Mouse (Mus musculus) liver, adult 2 months (tissue): Measurements from ENCODE around the gene Gm13306. TPM values are rescaled to one million over a fixed set of nuclear protein-coding genes. Genes with fewer than 3 reads are reported as not detected.
"Not testable (repeated sequence)": the region's sequence is repeated elsewhere in the genome, so short reads cannot be mapped to it uniquely, and the experiment has no call there.

Experiments
- DNase-seq: peaks from one replicate; pipeline ENCODE4 v3.0.0-alpha.2; 2011; ENCODE audit warnings: low read depth, low spot score; ENCODE audit errors: extremely low read depth
- H3K27ac ChIP-seq: fragments of 200-500 bp; replicated peaks from 2 replicates; pipeline ENCODE4 v1.5.1; 2012; ENCODE audit warnings: low read depth, mild to moderate bottlenecking, control low read depth, inconsistent platforms, low read length; ENCODE audit not compliant: insufficient read depth
- H3K27me3 ChIP-seq: fragments of 200-500 bp; 2 replicates; pipeline ENCODE4 v1.6.1; 2012; ENCODE audit warnings: mild to moderate bottlenecking, moderate library complexity, low read length, inconsistent platforms; ENCODE audit not compliant: control insufficient read depth, insufficient read depth
- H3K36me3 ChIP-seq: fragments of 200-500 bp; 2 replicates; pipeline ENCODE4 v1.6.1; 2012; ENCODE audit warnings: low read length, inconsistent platforms; ENCODE audit not compliant: control insufficient read depth, insufficient read depth
- H3K4me1 ChIP-seq: fragments of 200-500 bp; 2 replicates; pipeline ENCODE4 v1.6.1; 2011; ENCODE audit warnings: low read length; ENCODE audit not compliant: control insufficient read depth, insufficient read depth
- H3K4me3 ChIP-seq: fragments of 200-500 bp; 2 replicates; pipeline ENCODE4 v1.5.1; 2011; ENCODE audit warnings: low read depth, mild to moderate bottlenecking, control low read depth, low read length, moderate library complexity; ENCODE audit not compliant: insufficient read depth
- H3K79me2 ChIP-seq: fragments of 200-500 bp; 2 replicates; pipeline ENCODE4 v1.6.1; 2012; ENCODE audit warnings: inconsistent platforms, mild to moderate bottlenecking, low read length, moderate library complexity; ENCODE audit not compliant: control insufficient read depth, insufficient read depth
- H3K9ac ChIP-seq: fragments of 200-500 bp; 2 replicates; pipeline ENCODE4 v1.6.1; 2012; ENCODE audit warnings: low read depth, mild to moderate bottlenecking, control low read depth, inconsistent platforms, low read length
- WGBS: fragments of 180-500 bp; shearing (Covaris S2); methylation state at CpG from one replicate; pipeline ENCODE4 v1.1.7; 2018; 5-methylcytosine and 5-hydroxymethylcytosine counted together
- polyA plus RNA-seq: library from polyadenylated mRNA; depleted of rRNA; stranded (reverse); fragments of >200 nt; gene quantifications from 2 replicates; pipeline ENCODE4 v1.2.3, GENCODE M21; 2012; rRNA removed
- total RNA-seq: library from RNA; depleted of rRNA; stranded (reverse); fragments of >200 nt; gene quantifications from 2 replicates; pipeline ENCODE4 v1.2.3, GENCODE M21; 2014; rRNA removed

The Gm13306 gene
- not detected in 2 replicates for total RNA-seq
- not detected in 2 replicates for polyA plus RNA-seq

DNA sequence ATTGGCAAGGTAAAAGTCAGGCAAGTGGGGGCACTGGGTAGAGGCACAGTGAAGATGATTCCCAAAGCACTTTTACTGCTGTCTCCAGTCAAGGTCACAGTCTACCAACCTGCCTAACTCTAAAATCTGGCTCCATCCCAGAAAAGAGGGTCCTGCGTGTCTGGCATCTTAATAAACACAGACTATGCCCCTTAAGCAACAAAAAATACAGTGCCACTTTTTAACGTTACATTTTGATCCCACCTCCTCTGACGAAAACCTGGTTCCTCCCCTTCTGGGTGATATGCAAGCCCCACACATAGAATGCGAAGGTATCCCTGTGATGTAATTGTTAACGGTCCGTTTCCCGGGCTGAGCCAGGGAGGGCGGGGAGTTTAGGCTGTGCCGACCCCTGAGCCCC is at the start of gene Gm13306:
Gm13306 (plus strand) TSS at position 301 of the 400 bp plus-strand sequence.
- not testable (repeated sequence) for H3K9ac ChIP-seq, H3K27ac ChIP-seq, H3K79me2 ChIP-seq, H3K4me3 ChIP-seq, DNase-seq, H3K4me1 ChIP-seq, H3K27me3 ChIP-seq, H3K36me3 ChIP-seq
- no CpG with 5 or more reads among the region's 9 CpGs for WGBS

DNA sequence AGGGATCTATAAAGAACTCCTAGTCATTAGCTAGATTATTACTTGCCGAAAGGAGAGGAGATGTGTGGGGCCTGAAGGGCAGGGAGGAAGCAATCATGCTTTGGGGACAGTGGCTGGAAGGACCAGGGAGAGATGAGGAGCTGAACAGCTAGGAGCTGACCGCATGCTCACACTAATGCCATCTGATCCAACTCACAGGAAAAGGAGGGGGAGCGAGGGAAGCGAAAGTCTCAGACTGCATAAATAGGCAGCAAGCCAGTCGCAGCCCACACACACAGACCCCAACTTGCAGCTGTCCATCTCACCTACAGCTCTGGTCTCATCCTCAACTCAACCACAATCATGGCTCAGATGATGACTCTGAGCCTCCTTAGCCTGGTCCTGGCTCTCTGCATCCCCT is 38.7 kb upstream of the Gm13306 start, which contains the start of gene Gm13304:
Gm13304 (plus strand) TSS at position 301 of the 400 bp plus-strand sequence.
- not testable (repeated sequence) for DNase-seq, H3K36me3 ChIP-seq, H3K9ac ChIP-seq, H3K4me1 ChIP-seq, H3K27ac ChIP-seq, H3K27me3 ChIP-seq, H3K79me2 ChIP-seq, H3K4me3 ChIP-seq
- WGBS, result no CpG with 5 or more reads among the region's 5 CpGs

DNA sequence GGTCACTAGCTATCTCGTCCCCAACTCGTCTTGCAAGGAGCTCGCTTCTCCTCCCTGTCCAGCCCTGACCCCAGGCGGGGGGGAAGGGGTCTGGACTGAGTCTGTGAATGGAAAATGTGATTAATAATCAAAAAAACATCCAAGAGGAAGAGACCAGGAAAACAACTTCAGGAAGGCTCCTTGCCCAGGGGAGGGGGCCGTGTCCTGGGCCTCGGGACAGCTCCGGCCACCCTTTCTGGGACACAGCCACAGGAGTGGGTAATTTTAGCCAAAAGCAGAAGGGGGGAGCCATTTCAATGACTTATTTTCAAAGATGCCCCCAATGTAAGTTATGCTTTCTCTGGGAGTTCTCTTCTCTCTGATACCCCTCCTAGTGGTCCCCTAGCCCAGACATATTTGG is 15.3 kb downstream of the Gm13306 start, which contains the start of gene Gm13305:
Gm13305 (minus strand) TSS at position 101 of the 400 bp plus-strand sequence.
- H3K79me2 ChIP-seq, H3K27ac ChIP-seq, H3K36me3 ChIP-seq, H3K9ac ChIP-seq, H3K4me3 ChIP-seq, H3K27me3 ChIP-seq, DNase-seq, H3K4me1 ChIP-seq: not testable (repeated sequence)
- no CpG with 5 or more reads among the region's 7 CpGs for WGBS

DNA sequence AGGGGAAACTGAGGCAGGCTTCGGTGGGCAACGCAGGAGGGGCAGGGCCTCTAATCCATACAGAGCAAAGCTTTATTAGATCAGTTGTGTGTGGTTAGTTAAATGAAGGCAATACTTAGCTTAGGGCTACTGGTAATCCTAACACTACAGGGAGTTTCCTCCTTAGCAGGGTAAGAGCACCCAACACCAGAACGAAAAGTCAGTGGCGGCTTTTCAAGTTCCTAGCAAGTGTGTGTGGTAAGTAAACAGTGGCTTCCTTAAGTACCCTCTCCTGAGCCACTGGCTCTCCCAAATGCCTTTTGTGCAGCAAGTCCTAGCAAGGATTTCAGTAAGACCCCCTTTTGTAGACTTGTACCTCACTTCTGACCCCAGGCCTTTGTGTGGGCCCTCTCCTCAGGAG is 25.0 kb downstream of the Gm13306 start:
- H3K27ac ChIP-seq, H3K4me3 ChIP-seq, DNase-seq, H3K79me2 ChIP-seq, H3K36me3 ChIP-seq, H3K9ac ChIP-seq, H3K27me3 ChIP-seq, H3K4me1 ChIP-seq: not testable (repeated sequence)
- WGBS, result no CpG with 5 or more reads among the region's 4 CpGs

DNA sequence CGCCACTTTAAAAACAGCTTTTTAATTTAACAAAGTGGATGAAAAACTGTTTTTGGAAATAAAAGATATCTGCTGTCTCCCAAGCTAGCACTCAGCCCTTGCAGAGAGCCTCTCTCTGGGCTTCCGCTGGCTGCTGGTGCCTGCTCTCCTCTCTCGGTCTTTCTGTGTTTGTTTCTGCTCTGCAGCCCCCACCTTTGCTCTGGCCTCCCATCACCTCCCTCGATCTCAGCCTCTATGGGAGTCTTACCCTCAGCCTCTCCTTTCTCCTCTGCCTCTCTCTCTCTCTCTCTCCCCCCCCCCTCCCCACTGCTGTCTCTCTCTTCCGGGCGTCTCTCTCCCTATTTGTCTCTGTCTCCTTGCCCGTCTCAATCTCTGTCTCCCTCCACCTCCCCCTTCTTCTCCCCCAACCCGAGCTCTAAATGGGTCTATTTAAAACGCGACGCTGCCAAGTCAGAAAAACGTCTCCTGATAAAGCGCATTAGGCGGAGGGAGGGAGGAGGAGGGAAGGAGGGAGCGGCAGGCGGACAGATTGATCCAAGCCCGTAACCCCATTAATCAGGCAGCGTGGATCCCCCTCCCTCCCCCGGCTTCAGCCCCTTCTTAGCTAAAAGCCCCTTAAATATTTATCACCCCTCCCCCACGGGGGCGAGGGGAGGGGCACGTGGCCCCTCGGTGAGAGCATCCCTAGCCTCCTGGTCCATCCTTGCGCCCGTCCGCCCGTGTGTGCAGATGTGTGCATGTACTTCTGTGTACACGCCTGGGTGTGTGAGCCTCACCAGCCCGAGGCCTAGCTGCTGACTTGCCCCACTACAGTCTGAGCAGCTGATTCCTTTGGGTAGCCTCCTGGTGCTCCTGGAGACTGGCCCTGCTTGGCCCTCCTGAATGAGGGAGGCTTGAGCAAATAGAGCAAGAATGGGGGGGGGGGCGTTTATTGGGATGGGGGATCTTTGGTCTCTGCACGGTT is 30.3 kb downstream of the Gm13306 start:
- H3K79me2 ChIP-seq, DNase-seq, H3K4me1 ChIP-seq, H3K9ac ChIP-seq, H3K4me3 ChIP-seq, H3K27me3 ChIP-seq, H3K27ac ChIP-seq, H3K36me3 ChIP-seq: not testable (repeated sequence)
- no CpG with 5 or more reads among the region's 31 CpGs for WGBS

DNA sequence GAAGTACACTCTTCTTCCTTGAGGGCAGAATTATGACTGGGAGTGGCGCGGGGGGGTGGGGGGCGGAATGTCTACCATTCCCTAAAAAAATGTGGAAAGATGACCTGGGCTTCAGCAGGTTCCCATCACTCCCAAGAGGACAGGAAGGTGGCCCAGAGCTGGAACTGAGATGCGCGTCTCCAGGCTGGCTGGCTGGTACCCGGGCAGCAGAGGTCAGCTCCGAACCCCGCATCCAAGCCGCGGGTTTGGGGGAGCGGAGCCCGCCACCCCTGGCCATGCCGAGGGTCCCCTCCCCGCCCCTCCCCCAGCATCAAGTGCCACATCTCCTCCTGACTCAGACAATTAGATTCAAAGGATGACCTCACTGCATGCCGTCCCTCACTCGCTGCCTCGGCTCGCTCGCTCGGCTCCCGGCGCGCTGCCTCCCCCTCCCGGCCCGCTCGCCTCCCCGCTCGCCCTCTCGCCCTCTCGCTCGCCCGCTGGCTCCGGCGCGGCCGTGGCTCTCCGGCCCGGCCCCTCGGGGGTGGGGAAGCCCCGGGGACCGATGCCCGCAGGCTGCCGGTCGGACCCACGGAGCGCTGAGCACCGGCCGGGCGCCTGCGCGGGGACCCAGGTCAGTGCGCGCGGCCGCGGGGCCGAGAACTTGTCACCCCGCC is 31.2 kb downstream of the Gm13306 start:
- DNase-seq, H3K27ac ChIP-seq, H3K4me3 ChIP-seq, H3K9ac ChIP-seq, H3K4me1 ChIP-seq, H3K79me2 ChIP-seq, H3K36me3 ChIP-seq, H3K27me3 ChIP-seq: not testable (repeated sequence)
- WGBS, result no CpG with 5 or more reads among the region's 58 CpGs

DNA sequence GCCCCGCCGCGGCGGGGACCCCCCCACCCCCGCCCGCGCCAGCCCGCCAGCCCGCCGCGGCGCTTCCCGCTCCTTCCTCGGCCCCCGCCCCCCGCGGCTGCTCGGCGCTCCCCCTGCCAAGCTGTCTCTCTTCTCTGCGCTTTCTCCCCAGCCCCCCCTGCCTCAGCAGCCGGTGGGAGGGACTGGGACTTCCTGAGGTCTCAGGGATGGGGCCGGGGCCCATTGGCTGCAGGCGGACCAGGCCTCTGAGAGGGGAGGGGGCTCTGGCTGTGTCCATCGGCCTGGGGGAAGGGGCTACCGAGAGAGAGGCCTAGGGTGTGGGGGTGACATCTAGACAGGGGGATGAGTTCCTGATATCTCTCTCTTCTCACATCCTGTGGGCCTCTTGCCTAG is 31.7 kb downstream of the Gm13306 start:
- H3K4me1 ChIP-seq, H3K79me2 ChIP-seq, H3K36me3 ChIP-seq, H3K4me3 ChIP-seq, H3K27me3 ChIP-seq, DNase-seq, H3K9ac ChIP-seq, H3K27ac ChIP-seq: not testable (repeated sequence)
- WGBS, result no CpG with 5 or more reads among the region's 25 CpGs
